Mouse (Mus musculus): ENCODE measurements around the gene Fam160b1. TPM values are rescaled to one million over a fixed set of nuclear protein-coding genes. Genes with fewer than 3 reads are reported as not detected.

The Fam160b1 gene
- 10 to 100 TPM; 18.6 to 19.4 TPM for total RNA-seq (2021)

- DNase-seq: peak; percentile 95
Measured at GRCm38 (mm10) chr19:57360341-57361130, at the start of gene Fam160b1. Gene Fam160b1, plus strand, starts transcription at chr19:57360680.

GRCm38 (mm10) chr19:57313226-57313625 is 47.3 kb upstream of the Fam160b1 start:
- no peak for DNase-seq

GRCm38 (mm10) chr19:57313891-57314345 is 46.6 kb upstream of the Fam160b1 start:
- no peak for DNase-seq

GRCm38 (mm10) chr19:57314346-57315012 is 46.0 kb upstream of the Fam160b1 start, which contains the start of gene Ablim1:
Gene Ablim1, minus strand, starts transcription at chr19:57314919.
- DNase-seq: peak; percentile 78

GRCm38 (mm10) chr19:57315013-57315565 is 45.4 kb upstream of the Fam160b1 start:
- no peak for DNase-seq

- DNase-seq: no peak
Measured at GRCm38 (mm10) chr19:57316597-57316996, 43.9 kb upstream of the Fam160b1 start.

- no peak for DNase-seq
Measured at GRCm38 (mm10) chr19:57320656-57321382, 39.7 kb upstream of the Fam160b1 start.

- no peak for DNase-seq
Measured at GRCm38 (mm10) chr19:57321839-57322238, 38.6 kb upstream of the Fam160b1 start.

GRCm38 (mm10) chr19:57322491-57322890 is 38.0 kb upstream of the Fam160b1 start:
- DNase-seq: no peak

- no peak for DNase-seq
Measured at GRCm38 (mm10) chr19:57323087-57323486, 37.4 kb upstream of the Fam160b1 start.

- peak; percentile 89 for DNase-seq
Measured at GRCm38 (mm10) chr19:57325748-57326300, 34.7 kb upstream of the Fam160b1 start.

- no peak for DNase-seq
Measured at GRCm38 (mm10) chr19:57327679-57328078, 32.8 kb upstream of the Fam160b1 start.

- DNase-seq: no peak
Measured at GRCm38 (mm10) chr19:57328269-57328668, 32.2 kb upstream of the Fam160b1 start.

GRCm38 (mm10) chr19:57328792-57329191 is 31.7 kb upstream of the Fam160b1 start:
- peak; percentile 69 for DNase-seq

- DNase-seq: no peak
Measured at GRCm38 (mm10) chr19:57330309-57330708, 30.2 kb upstream of the Fam160b1 start.

- no peak for DNase-seq
Measured at GRCm38 (mm10) chr19:57331237-57331636, 29.2 kb upstream of the Fam160b1 start.

GRCm38 (mm10) chr19:57333356-57333755 is 27.1 kb upstream of the Fam160b1 start:
- DNase-seq: no peak

- DNase-seq: no peak
Measured at GRCm38 (mm10) chr19:57335135-57335534, 25.3 kb upstream of the Fam160b1 start.

- no peak for DNase-seq
Measured at GRCm38 (mm10) chr19:57339281-57339864, 21.1 kb upstream of the Fam160b1 start.

GRCm38 (mm10) chr19:57340900-57341742 is 19.4 kb upstream of the Fam160b1 start:
- DNase-seq: no peak

- no peak for DNase-seq
Measured at GRCm38 (mm10) chr19:57343860-57344259, 16.6 kb upstream of the Fam160b1 start.
